Mouse (Mus musculus) liver, embryonic 16.5 days (tissue): ENCODE measurements around the gene Ankrd13c. TPM values are rescaled to one million over a fixed set of nuclear protein-coding genes. Genes with fewer than 3 reads are reported as not detected.

ENCODE experiments used
- ATAC-seq: fragments of 200-750 bp; cut with Nextera tagmentation; 2 replicates; pipeline ENCODE4 v1.8.0; 2017; ENCODE audit warnings: low read depth, mild to moderate bottlenecking, moderate number of reproducible peaks, moderate library complexity
- H3K27ac ChIP-seq: fragments of 300-500 bp; sonication (generic); 2 replicates; pipeline ENCODE4 v1.5.1; 2014; ENCODE audit warnings: mild to moderate bottlenecking, low read length
- H3K27me3 ChIP-seq: fragments of 300-500 bp; sonication (generic); 2 replicates; pipeline ENCODE4 v1.6.1; 2014; ENCODE audit warnings: low read depth, low read length, mixed read lengths; ENCODE audit not compliant: control insufficient read depth, insufficient read depth
- H3K36me3 ChIP-seq: fragments of 300-500 bp; sonication (generic); 2 replicates; pipeline ENCODE4 v1.6.1; 2014; ENCODE audit warnings: mild to moderate bottlenecking; ENCODE audit not compliant: control insufficient read depth, insufficient read depth
- H3K4me1 ChIP-seq: fragments of 300-500 bp; sonication (generic); 2 replicates; pipeline ENCODE4 v1.6.1; 2014; ENCODE audit warnings: low read depth, low read length, mixed read lengths; ENCODE audit not compliant: control insufficient read depth
- H3K4me2 ChIP-seq: fragments of 300-500 bp; sonication (generic); 2 replicates; pipeline ENCODE4 v1.6.1; 2014; ENCODE audit warnings: low read depth, low read length, mixed read lengths
- H3K4me3 ChIP-seq: fragments of 300-500 bp; sonication (generic); 2 replicates; pipeline ENCODE4 v1.5.1; 2014; ENCODE audit warnings: low read depth, mild to moderate bottlenecking, low read length
- H3K9ac ChIP-seq: fragments of 300-500 bp; sonication (generic); 2 replicates; pipeline ENCODE4 v1.6.1; 2014; ENCODE audit warnings: low read depth, low read length
- H3K9me3 ChIP-seq: fragments of 300-500 bp; sonication (generic); replicated peaks from 2 replicates; pipeline ENCODE4 v1.6.1; 2016; ENCODE audit warnings: low read length; ENCODE audit not compliant: control insufficient read depth
- WGBS: fragments of 180-500 bp; shearing (Covaris S2); extraction: QIAGEN DNeasy Blood & Tissue Kit; methylation state at CpG from one replicate; pipeline ENCODE4 v1.1.7; 2014; ENCODE audit not compliant: insufficient replicate concordance; 5-methylcytosine and 5-hydroxymethylcytosine counted together
- polyA plus RNA-seq: library from polyadenylated mRNA; unstranded; fragments of >200 nt; fragmentation: Nextera tagmentation; extraction: Ambion mirVana; gene quantifications from 2 replicates; pipeline ENCODE4 v1.2.1, GENCODE M21; 2015

The Ankrd13c gene
- polyA plus RNA-seq, 1 experiment from 2014 or later: 8.7 TPM

GRCm38 (mm10) chr3:157923268-157923835, 23.7 kb upstream of the Ankrd13c start:
- no peak for ATAC-seq
- peak overlapping the region; percentile 62 for H3K4me3 ChIP-seq
- H3K9ac ChIP-seq: no peak overlapping the region
- H3K36me3 ChIP-seq: no peaks in the 10 kb centered on the region
- no peak overlapping the region for H3K27ac ChIP-seq
- peak overlapping the region; percentile 18; the same call in 1 of the 2 replicates for H3K4me2 ChIP-seq
- 55% methylated on average over 3 of the region's 3 CpGs for WGBS
- H3K4me1 ChIP-seq: peaks cover 5% of the 10 kb centered on the region; the same call in 1 of the 2 replicates
- H3K9me3 ChIP-seq: no peaks in the 10 kb centered on the region
- no peaks in the 10 kb centered on the region; the same call in 1 of the 2 replicates for H3K27me3 ChIP-seq

- Histone ChIP-seq H3K36me3 (no peaks in the 10 kb centered on the region), H3K27ac (peak within 1 kb of the TSS; percentile 85), H3K4me3 (peak within 1 kb of the TSS; percentile 62), H3K9me3 (no peaks in the 10 kb centered on the region), H3K4me2 (peak within 1 kb of the TSS; percentile 85), H3K27me3 (no peaks in the 10 kb centered on the region; the same call in 1 of the 2 replicates), H3K4me1 (peaks cover 5% of the 10 kb centered on the region; the same call in 1 of the 2 replicates), H3K9ac (peak within 1 kb of the TSS; percentile 48)
- ATAC-seq: peak; percentile 98
- 2% methylated on average over 30 of the region's 30 CpGs for WGBS
These were observed 22.2 kb upstream of the Ankrd13c start, which contains the start of gene Cth for GRCm38 (mm10) chr3:157924692-157925328. Gene Cth (minus strand): TSS chr3:157925077.

- ATAC-seq: no peak
- H3K9me3 ChIP-seq: no peaks in the 10 kb centered on the region
- H3K9ac ChIP-seq: no peak overlapping the region
- no peak overlapping the region for H3K27ac ChIP-seq
- no peaks in the 10 kb centered on the region for H3K36me3 ChIP-seq
- H3K4me3 ChIP-seq: no peak overlapping the region
- no peaks in the 10 kb centered on the region; the same call in 1 of the 2 replicates for H3K27me3 ChIP-seq
- H3K4me1 ChIP-seq: peaks cover 5% of the 10 kb centered on the region; the same call in 1 of the 2 replicates
- 68% methylated on average over 14 of the region's 14 CpGs for WGBS
- H3K4me2 ChIP-seq: no peak overlapping the region
These were observed 21.1 kb upstream of the Ankrd13c start for GRCm38 (mm10) chr3:157925706-157926510.

- Histone ChIP-seq H3K27ac (no peak overlapping the region), H3K9ac (no peak overlapping the region), H3K36me3 (no peaks in the 10 kb centered on the region), H3K27me3 (no peaks in the 10 kb centered on the region; the same call in 1 of the 2 replicates), H3K9me3 (no peaks in the 10 kb centered on the region), H3K4me1 (peaks cover 5% of the 10 kb centered on the region; the same call in 1 of the 2 replicates), H3K4me3 (no peak overlapping the region), H3K4me2 (no peak overlapping the region)
- 62% methylated on average over 2 of the region's 2 CpGs for WGBS
- no peak for ATAC-seq
These were observed 20.3 kb upstream of the Ankrd13c start for GRCm38 (mm10) chr3:157926761-157927160.

- Histone ChIP-seq H3K4me2 (no peak overlapping the region), H3K4me3 (no peak overlapping the region), H3K9me3 (no peaks in the 10 kb centered on the region), H3K27ac (no peak overlapping the region), H3K27me3 (no peaks in the 10 kb centered on the region; the same call in 1 of the 2 replicates), H3K9ac (no peak overlapping the region), H3K36me3 (no peaks in the 10 kb centered on the region), H3K4me1 (peaks cover 5% of the 10 kb centered on the region; the same call in 1 of the 2 replicates)
- ATAC-seq: no peak
- WGBS: 66% methylated on average over 2 of the region's 2 CpGs
These were observed 18.3 kb upstream of the Ankrd13c start for GRCm38 (mm10) chr3:157928731-157929130.

GRCm38 (mm10) chr3:157929417-157929816, 17.6 kb upstream of the Ankrd13c start:
- H3K4me1 ChIP-seq: peaks cover 4% of the 10 kb centered on the region; the same call in 1 of the 2 replicates
- H3K36me3 ChIP-seq: no peaks in the 10 kb centered on the region
- ATAC-seq: no peak
- H3K4me3 ChIP-seq: no peak overlapping the region
- 61% methylated on average over 1 of the region's 1 CpGs for WGBS
- H3K4me2 ChIP-seq: no peak overlapping the region
- no peaks in the 10 kb centered on the region for H3K9me3 ChIP-seq
- no peak overlapping the region for H3K27ac ChIP-seq
- H3K9ac ChIP-seq: no peak overlapping the region
- H3K27me3 ChIP-seq: no peaks in the 10 kb centered on the region; the same call in 1 of the 2 replicates

- 27% methylated on average over 3 of the region's 3 CpGs for WGBS
- Histone ChIP-seq H3K4me3 (no peak overlapping the region), H3K4me2 (no peak overlapping the region), H3K4me1 (no peaks in the 10 kb centered on the region), H3K27ac (no peak overlapping the region), H3K9ac (no peak overlapping the region), H3K27me3 (no peaks in the 10 kb centered on the region; the same call in 1 of the 2 replicates), H3K9me3 (no peaks in the 10 kb centered on the region), H3K36me3 (no peaks in the 10 kb centered on the region)
- peak; percentile 56; the same call in 1 of the 2 replicates for ATAC-seq
These were observed 15.4 kb upstream of the Ankrd13c start for GRCm38 (mm10) chr3:157931592-157931991.

- no peak for ATAC-seq
These were observed 15.0 kb upstream of the Ankrd13c start for GRCm38 (mm10) chr3:157932074-157932473.

More at GRCm38 (mm10) chr3:157932074-157932473, 15.0 kb upstream of the Ankrd13c start:
- Histone ChIP-seq H3K36me3 (no peaks in the 10 kb centered on the region), H3K4me3 (no peak overlapping the region), H3K4me2 (no peak overlapping the region), H3K9me3 (no peaks in the 10 kb centered on the region), H3K27me3 (no peaks in the 10 kb centered on the region), H3K4me1 (no peaks in the 10 kb centered on the region), H3K27ac (no peak overlapping the region), H3K9ac (no peak overlapping the region)
- WGBS: 34% methylated on average over 3 of the region's 3 CpGs
